Mouse (Mus musculus) inflammation-experienced regulatory T-cells, adult 6 months (primary cell): ENCODE data around the gene BB287469. TPM values are rescaled to one million over a fixed set of nuclear protein-coding genes. Genes with fewer than 3 reads are reported as not detected.
"Not testable (repeated sequence)": the region's sequence is repeated elsewhere in the genome, so short reads cannot be mapped to it uniquely, and the experiment has no call there.

Experiments
- ATAC-seq: one replicate; pipeline ENCODE4 v1.8.0; 2017
- polyA plus RNA-seq, 3 experiments: library from polyadenylated mRNA; unstranded; fragments of 100-300 nt; shearing (Covaris generic); gene quantifications; one replicate each; pipeline ENCODE4 v1.2.1; 2017

The BB287469 gene
- not detected for polyA plus RNA-seq

DNA sequence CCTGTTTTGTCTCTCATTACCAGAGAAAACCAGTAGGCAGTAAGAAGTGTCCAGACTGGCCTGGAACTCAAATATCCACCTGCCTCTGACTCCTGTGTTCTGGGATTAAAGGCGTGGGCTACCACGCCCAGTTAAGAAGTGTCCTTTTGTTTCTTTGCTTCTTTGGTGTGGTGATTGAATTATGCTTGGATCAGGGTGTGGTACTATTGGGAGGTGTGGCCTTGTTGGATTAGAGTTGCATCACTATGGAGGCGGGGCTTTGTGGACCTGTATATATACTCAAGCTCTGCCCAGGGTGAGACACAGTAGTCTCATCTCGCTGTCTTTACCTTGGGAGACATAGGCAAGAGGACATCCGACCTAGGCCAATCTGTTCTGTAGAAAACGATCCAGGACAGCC is at the start of gene BB287469:
TSS of gene BB287469 (plus strand) at position 301 of the 400 bp plus-strand sequence.
- not testable (repeated sequence) for ATAC-seq

DNA sequence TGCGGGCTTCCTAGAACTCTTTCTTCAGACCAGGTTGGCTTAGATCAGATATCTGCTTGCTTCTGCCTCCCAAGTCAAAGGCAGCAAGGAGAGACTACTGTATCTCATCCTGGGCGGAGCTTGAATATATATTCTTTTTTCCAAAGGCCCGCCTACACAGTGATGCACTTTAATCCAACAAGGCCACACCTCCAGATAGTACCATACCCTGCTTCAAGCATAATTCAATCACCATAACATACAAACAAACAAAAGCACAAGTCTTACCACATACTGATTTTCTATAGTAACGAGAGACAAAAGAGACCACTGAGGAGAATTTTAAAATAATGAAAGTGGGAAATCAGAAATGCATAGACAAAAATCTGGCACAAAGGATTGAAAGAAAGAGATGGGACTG is 40.7 kb upstream of the BB287469 start, which contains the start of gene Gm21319:
TSS of gene Gm21319 (minus strand) at position 101 of the 400 bp plus-strand sequence.
- not testable (repeated sequence) for ATAC-seq

DNA sequence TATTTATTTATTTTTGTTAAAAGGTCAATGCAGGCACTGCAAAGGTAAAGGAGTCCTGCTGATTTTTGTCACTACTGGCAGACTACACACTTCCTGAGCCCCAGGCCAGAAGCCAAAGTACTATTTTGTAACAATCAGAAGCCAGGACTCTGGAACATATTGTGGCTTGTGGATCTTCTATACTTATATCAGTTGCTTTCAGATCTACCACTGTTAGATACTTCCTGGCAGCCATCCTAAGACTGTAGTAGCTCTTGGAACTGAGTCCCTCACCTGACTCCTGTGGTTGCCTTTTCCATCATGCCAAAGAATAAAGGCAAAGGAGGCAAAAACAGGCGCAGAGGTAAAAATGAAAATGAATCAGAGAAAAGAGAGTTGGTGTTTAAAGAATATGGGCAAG is 21.2 kb upstream of the BB287469 start, which contains the start of gene Gm21936:
TSS of gene Gm21936 (plus strand) at position 301 of the 400 bp plus-strand sequence.
- not testable (repeated sequence) for ATAC-seq

DNA sequence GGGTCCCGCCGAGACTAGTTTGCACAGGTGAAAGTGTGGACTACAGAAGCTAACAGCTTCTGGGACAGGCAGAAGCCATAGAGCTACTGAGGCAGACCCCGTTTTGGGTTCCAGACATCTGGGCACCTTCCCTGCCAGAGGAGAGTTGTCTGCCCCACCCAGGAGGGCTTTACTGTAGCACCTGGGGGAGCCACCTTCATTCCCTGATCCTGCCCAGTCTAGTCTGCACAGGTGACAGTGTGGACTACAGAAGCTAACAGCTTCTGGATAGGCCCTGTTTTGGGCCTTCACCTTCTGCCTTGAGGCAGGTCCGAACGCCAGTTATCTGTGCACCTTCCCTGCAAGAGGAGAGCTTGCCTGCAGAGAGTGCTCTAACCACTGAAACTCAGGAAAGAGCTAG is 18.4 kb upstream of the BB287469 start:
- ATAC-seq, result not testable (repeated sequence)

DNA sequence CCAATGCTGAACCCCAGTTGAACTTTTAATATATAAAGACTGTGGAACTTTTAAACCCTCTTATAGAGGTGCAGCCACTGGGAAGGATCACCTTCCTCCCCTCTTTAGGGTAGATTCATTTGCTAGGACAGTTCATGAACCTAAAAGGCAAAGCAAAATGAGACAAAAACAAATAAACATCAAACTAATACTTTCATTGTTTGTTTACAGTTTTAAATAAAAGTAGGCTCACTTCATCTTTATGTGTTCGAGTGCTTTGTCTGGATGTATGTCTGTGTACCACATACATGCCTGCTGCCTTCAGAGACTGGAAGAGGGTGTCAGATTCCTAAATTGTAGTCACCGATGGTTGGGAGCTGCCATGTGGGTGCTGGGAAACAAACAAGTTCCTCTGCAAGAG is 25.9 kb downstream of the BB287469 start, which contains the start of gene Gm2001:
TSS of gene Gm2001 (minus strand) at position 101 of the 400 bp plus-strand sequence.
- not testable (repeated sequence) for ATAC-seq

DNA sequence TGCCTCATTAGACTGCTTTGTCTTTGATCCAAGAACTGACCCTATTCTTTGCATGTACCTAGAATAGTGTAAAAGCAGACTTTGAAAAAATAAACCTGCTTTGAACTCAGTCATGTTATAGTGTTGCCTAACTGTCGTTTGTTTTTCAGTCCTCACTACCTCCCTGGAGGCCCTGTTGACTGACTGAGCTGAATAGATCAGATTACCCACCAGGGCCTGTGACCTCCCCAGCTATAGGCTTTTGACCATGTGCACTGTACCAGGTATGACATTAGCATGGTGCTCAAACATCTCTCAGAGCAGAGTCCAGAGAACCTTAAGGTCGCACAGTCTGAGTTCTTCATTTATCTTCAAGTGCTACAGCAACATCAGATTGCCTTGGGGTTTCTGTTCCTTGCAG is 34.3 kb downstream of the BB287469 start:
- not testable (repeated sequence) for ATAC-seq

DNA sequence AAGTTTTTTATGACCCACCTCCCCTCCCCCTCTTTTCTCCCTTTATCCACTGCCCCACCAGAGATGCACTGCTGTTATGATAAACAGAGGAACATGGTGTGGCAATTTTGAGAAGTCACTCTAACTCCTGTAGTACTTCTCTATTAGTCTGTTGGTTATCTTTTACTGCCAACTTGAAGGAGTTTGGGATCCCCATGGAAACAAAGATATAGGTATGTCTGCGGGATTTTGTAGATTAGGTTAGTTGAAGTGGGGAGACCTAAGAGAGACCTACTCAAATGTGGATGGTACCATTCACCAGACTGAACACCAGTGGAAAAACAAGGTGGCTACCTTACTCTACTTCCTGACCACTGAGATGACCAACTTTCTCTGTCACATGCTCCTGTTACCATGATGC is 39.7 kb downstream of the BB287469 start:
- ATAC-seq, result not testable (repeated sequence)

DNA sequence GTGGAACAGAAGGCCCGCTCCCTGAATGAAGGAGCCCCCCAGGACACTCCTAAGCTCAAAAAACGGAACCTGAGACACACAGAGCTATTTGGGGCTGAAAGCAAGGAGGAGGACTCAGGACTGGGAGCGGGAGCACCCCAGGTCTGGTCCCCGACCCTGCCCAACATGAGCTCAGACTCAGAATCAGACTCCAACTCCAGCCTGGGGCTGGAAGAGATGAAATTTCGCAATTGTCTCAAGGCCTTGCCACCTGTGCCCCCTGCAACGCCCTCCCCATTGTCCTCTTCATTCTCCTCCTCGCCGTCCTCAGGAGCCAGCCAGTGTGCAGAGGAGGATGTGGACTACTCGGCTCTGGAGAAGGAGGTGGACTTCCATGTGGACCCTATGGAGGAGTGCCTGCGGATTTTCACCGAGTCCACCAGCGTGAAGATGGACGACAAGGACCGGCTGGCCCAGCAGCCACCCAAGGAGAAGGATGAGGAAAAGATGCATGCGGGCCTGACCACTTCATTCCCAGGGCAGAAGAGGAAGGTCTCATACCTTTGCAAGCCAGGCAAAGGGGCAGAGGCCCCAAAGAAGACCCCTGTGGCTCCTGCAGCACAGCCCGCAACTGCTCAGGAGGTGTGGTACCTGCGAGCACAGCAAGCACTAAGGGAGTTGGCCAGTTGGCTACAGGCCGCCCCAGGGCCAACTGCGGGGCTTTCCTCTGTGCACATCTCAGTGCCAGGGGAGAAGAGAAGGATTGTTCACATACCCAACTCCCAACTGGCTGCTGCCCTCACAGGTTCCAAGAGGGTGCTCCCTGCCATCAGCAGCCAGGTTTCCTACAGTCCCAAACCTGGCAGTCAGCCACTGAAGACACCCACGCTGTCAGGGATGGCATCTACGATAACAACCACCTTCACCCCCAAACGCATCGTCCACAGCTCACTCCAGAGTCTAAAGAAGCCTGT is 45.6 kb downstream of the BB287469 start:
- not testable (repeated sequence) for ATAC-seq

DNA sequence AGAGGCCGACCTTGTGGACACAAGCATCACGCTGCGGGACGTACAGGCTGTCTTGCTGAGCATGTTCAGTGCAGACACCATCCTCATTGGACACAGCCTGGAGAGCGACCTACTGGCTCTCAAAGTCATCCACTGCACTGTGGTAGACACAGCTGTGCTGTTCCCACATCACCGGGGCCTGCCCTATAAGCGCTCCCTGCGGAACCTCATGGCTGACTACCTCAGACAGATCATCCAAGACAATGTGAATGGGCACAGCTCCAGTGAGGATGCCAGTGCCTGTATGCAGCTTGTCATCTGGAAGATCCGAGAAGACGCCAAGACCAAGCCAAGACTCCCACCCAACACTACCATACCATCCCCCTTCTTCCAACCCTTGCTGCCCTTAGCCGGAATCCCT is 47.3 kb downstream of the BB287469 start:
- not testable (repeated sequence) for ATAC-seq

DNA sequence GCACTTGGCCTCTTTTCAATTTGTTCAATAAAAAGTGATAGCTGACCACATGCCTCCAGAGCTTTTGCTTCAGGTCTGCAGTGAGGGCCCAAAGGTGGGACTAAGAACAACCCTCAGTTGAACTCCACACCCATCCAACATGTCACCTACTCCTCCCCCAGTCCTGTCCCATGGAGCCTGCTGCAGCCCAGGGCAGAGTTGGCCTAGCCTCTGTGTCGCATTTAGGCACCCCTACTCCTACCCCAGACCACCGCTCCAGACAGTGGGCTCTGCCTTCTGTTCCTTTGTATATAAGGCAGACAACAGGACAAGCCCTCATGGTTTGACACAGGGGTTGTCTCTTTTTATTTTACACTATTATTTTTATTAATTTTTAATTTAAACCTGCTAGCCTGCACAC is 47.7 kb downstream of the BB287469 start:
- not testable (repeated sequence) for ATAC-seq

Other genes starting within 250 kb of the BB287469 start
- gene Oog1, start 213.9 kb upstream of the BB287469 start, polyA plus RNA-seq, result not detected
- gene Gm4027, start 197.7 kb upstream of the BB287469 start, polyA plus RNA-seq, result not detected
- gene Gm16381, start 172.0 kb upstream of the BB287469 start, polyA plus RNA-seq, result not detected
- gene Gm21319, start 40.8 kb upstream of the BB287469 start, polyA plus RNA-seq, result not detected
- gene Gm21936, start 21.1 kb upstream of the BB287469 start, polyA plus RNA-seq, result not detected
- not detected for gene Gm2001, start 25.8 kb downstream of the BB287469 start, polyA plus RNA-seq
- not detected for gene Gm2016, start 57.5 kb downstream of the BB287469 start, polyA plus RNA-seq
- gene Gm2022, start 78.8 kb downstream of the BB287469 start, polyA plus RNA-seq, result not detected
- not detected for gene Gm2035, start 103.3 kb downstream of the BB287469 start, polyA plus RNA-seq
- not detected for gene Gm2042, start 137.5 kb downstream of the BB287469 start, polyA plus RNA-seq
- not detected for gene Gm2075, start 195.3 kb downstream of the BB287469 start, polyA plus RNA-seq
- not detected for gene Gm6803, start 202.2 kb downstream of the BB287469 start, polyA plus RNA-seq
- gene Gm2056, start 210.4 kb downstream of the BB287469 start, polyA plus RNA-seq, result not detected